Comparison of ENCODE assay signal across 22 mouse cellular contexts in the genomic region with DNA sequence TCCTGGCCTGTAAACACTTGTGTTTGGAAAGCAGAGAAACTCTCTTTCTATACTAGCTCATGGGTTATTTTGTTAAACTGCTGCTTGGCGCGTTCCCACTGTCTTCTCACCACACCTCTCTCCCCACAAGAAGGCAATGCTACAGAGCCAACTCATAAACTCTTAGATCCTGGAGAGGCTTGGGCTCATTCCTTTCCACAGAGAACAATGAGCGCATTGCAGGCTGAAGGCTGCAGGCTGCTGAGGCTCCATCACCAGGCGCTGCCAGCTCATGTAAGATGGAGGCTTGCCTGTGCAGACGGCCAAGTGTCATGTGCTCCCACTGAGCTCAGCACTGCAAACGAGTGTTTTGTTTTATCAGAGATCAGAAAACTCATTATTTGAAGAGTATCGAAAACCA. TPM values are rescaled to one million over a fixed set of nuclear protein-coding genes. Genes with fewer than 3 reads are reported as not detected.
DNase-seq lines count a peak whose midpoint lies in the region; ATAC-seq lines count a peak whose summit lies in the region.
"Had no signal": no experiment of that assay in that cellular context is flagged by ENCODE, and none has a peak within 500 bp of the region (broad histone marks: within the 10 kb centered on the region; RNA-seq: fewer than 3 reads in every experiment).

No protein-coding gene starts in this region.

- H3K9ac ChIP-seq in heart, embryonic 16.5 days (ENCODE audit: low read length), result no peak overlapping the region
- no peak overlapping the region for H3K9ac ChIP-seq in embryonic facial prominence, embryonic 15.5 days
- H3K9ac ChIP-seq in limb, embryonic 15.5 days, result no peak overlapping the region
- H3K9ac ChIP-seq: embryonic facial prominence, embryonic 12.5 days; midbrain, embryonic 15.5 days had no signal

- H3K9me3 ChIP-seq in heart, embryonic 16.5 days (replicated peaks; ENCODE audit: control insufficient read depth, low read length), result no peaks in the 10 kb centered on the region
- no peaks in the 10 kb centered on the region for H3K9me3 ChIP-seq in embryonic facial prominence, embryonic 15.5 days (replicated peaks)
- no peaks in the 10 kb centered on the region for H3K9me3 ChIP-seq in limb, embryonic 15.5 days
- H3K9me3 ChIP-seq: embryonic facial prominence, embryonic 12.5 days; forebrain, embryonic 10.5 days; G1E; hindbrain, embryonic 10.5 days; midbrain, embryonic 15.5 days had no signal

- H3K4me1 ChIP-seq in heart, embryonic 16.5 days (ENCODE audit: control insufficient read depth, insufficient read depth, low read length), result peaks cover 37% of the 10 kb centered on the region
- peaks cover 32% of the 10 kb centered on the region for H3K4me1 ChIP-seq in embryonic facial prominence, embryonic 15.5 days
- H3K4me1 ChIP-seq in limb, embryonic 15.5 days, result peaks cover 50% of the 10 kb centered on the region
- H3K4me1 ChIP-seq: midbrain, embryonic 15.5 days had no signal

- no peak overlapping the region for H3K4me3 ChIP-seq in heart, embryonic 16.5 days (ENCODE audit: low read length)
- H3K4me3 ChIP-seq in embryonic facial prominence, embryonic 15.5 days (replicated peaks), result no peak overlapping the region
- H3K4me3 ChIP-seq in limb, embryonic 15.5 days, result no peak overlapping the region
- H3K4me3 ChIP-seq: embryonic facial prominence, embryonic 12.5 days; forebrain, embryonic 10.5 days; hindbrain, embryonic 10.5 days; midbrain, embryonic 15.5 days; myocyte had no signal

- intact Hi-C loops in heart, postnatal 36 days (cut with DNase I), result loop anchor here (10.0 kb wide), 1 partner anchor 431 kb away; the partner anchor contains the start of gene Pcbd2
- intact Hi-C loops in heart, postnatal 25 days (cut with DNase I), result no loop called here

- H3K4me2 ChIP-seq in heart, embryonic 16.5 days (ENCODE audit: low read depth, low read length), result no peak overlapping the region
- H3K4me2 ChIP-seq in embryonic facial prominence, embryonic 15.5 days (replicated peaks), result no peak overlapping the region
- H3K4me2 ChIP-seq in limb, embryonic 15.5 days, result no peak overlapping the region
- H3K4me2 ChIP-seq: embryonic facial prominence, embryonic 12.5 days; liver, embryonic 11.5 days; midbrain, embryonic 15.5 days had no signal

- 74% methylated on average over 7 of the region's 7 CpGs for WGBS in heart, embryonic 16.5 days
- whole genome bisulfite sequencing in embryonic facial prominence, embryonic 15.5 days, result 56% methylated on average over 7 of the region's 7 CpGs
- 37% methylated on average over 7 of the region's 7 CpGs for WGBS in limb, embryonic 15.5 days

- DNase-seq in heart, adult 11 months, result peak; percentile 78
- DNase-seq in heart, postnatal 36 days, result no peak
- DNase-seq in heart, postnatal 25 days (ENCODE audit: low spot score), result no peak
- DNase-seq in adrenal gland, postnatal 36 days, result no peak
- no peak for DNase-seq in yolk sac, embryonic 10.5 days (ENCODE audit: low spot score)
- DNase-seq: cerebellum, adult 8-10 months; kidney, adult 18-20 months; lung, adult 2 months; spleen, adult 18-20 months; thymus, adult 2 months had no signal

- no peaks in the 10 kb centered on the region for H3K27me3 ChIP-seq in heart, embryonic 16.5 days (ENCODE audit: control insufficient read depth, insufficient read depth, low read length)
- H3K27me3 ChIP-seq in embryonic facial prominence, embryonic 15.5 days, result no peaks in the 10 kb centered on the region
- H3K27me3 ChIP-seq in limb, embryonic 15.5 days, result no peaks in the 10 kb centered on the region
- H3K27me3 ChIP-seq: embryonic facial prominence, embryonic 12.5 days; midbrain, embryonic 15.5 days had no signal

- H3K27ac ChIP-seq in heart, embryonic 16.5 days (ENCODE audit: low read length), result peak overlapping the region; percentile 96
- H3K27ac ChIP-seq in embryonic facial prominence, embryonic 15.5 days (replicated peaks), result 0 out of 2 replicates have a peak overlapping the region, but pooled peaks have one; percentile 58
- peak overlapping the region; percentile 73 for H3K27ac ChIP-seq in limb, embryonic 15.5 days
- H3K27ac ChIP-seq: hindbrain, embryonic 10.5 days; hindbrain, postnatal 0 days; kidney, postnatal 0 days; midbrain, embryonic 15.5 days had no signal

- H3K36me3 ChIP-seq in heart, embryonic 16.5 days (ENCODE audit: control insufficient read depth, insufficient read depth), result no peaks in the 10 kb centered on the region
- H3K36me3 ChIP-seq in embryonic facial prominence, embryonic 15.5 days, result no peaks in the 10 kb centered on the region
- H3K36me3 ChIP-seq in limb, embryonic 15.5 days, result no peaks in the 10 kb centered on the region
- H3K36me3 ChIP-seq: embryonic facial prominence, embryonic 12.5 days; forebrain, embryonic 10.5 days; G1E; hindbrain, embryonic 10.5 days; midbrain, embryonic 15.5 days had no signal

- ATAC-seq in heart, embryonic 16.5 days (replicated peaks; ENCODE audit: extremely low read depth, insufficient read depth, low FRiP score), result no peak
- ATAC-seq in embryonic facial prominence, embryonic 15.5 days (ENCODE audit: insufficient number of reproducible peaks, low FRiP score, low TSS enrichment, low read depth), result no peak
- ATAC-seq in limb, embryonic 15.5 days (ENCODE audit: insufficient number of reproducible peaks, low FRiP score, low TSS enrichment, low read depth), result peak; percentile 74; the same call in 1 of the 2 replicates
- ATAC-seq: hindbrain, postnatal 0 days; midbrain, embryonic 15.5 days had no signal

RNA-seq across cellular contexts. Expression of gene H2afy, which starts 19.5 kb away (rescaled TPM):
- 10 to 100 TPM; 45.2 to 50.3 TPM for total RNA-seq in heart, postnatal 36 days (2021)
- polyA plus RNA-seq in heart, embryonic 16.5 days (2015; fragmentation: Nextera tagmentation; extraction: Ambion mirVana), result 114 and 120 TPM in 2 replicates
- 10 to 100 TPM; 50.9 to 53.9 TPM for total RNA-seq in heart, postnatal 25 days (2021)
- polyA plus RNA-seq in embryonic facial prominence, embryonic 15.5 days (2015; fragmentation: Nextera tagmentation; extraction: Ambion mirVana), result 275 and 292 TPM in 2 replicates
- 242 and 272 TPM in 2 replicates for polyA plus RNA-seq in limb, embryonic 15.5 days (2015; fragmentation: Nextera tagmentation; extraction: Ambion mirVana)
- total RNA-seq in adrenal gland, postnatal 36 days (2021), result 100 to 1,000 TPM; 119 to 146 TPM

RNA-seq across cellular contexts. Expression of gene Tifab, which starts 23.0 kb away (rescaled TPM):
- total RNA-seq in heart, postnatal 36 days (2021), result 1 to 10 TPM; 1.3 to 1.7 TPM
- polyA plus RNA-seq in heart, embryonic 16.5 days (2015; fragmentation: Nextera tagmentation; extraction: Ambion mirVana), result 1.4 and 2.3 TPM in 2 replicates
- 1 to 10 TPM; 1.3 to 1.5 TPM for total RNA-seq in heart, postnatal 25 days (2021)
- polyA plus RNA-seq in embryonic facial prominence, embryonic 15.5 days (2015; fragmentation: Nextera tagmentation; extraction: Ambion mirVana), result 3.4 and 3.7 TPM in 2 replicates
- 3.2 and 3.8 TPM in 2 replicates for polyA plus RNA-seq in limb, embryonic 15.5 days (2015; fragmentation: Nextera tagmentation; extraction: Ambion mirVana)
- total RNA-seq in adrenal gland, postnatal 36 days (2021), result 1 to 10 TPM; 1.4 to 1.7 TPM
- polyA plus RNA-seq: G1E, myocyte had no signal
